Mouse (Mus musculus) hindlimb bud, embryonic 11.5 days (tissue): ENCODE measurements around the gene Ttc22.

Experiments
- DNase-seq: peaks from one replicate; pipeline ENCODE4 v3.0.0-alpha.2; 2012; ENCODE audit warnings: low read depth, low spot score; ENCODE audit errors: extremely low spot score

The Ttc22 gene

GRCm38 (mm10) chr4:106622030-106622493, at the start of gene Ttc22:
Gene Ttc22, plus strand, starts transcription at chr4:106622432.
- no peak for DNase-seq

- no peak for DNase-seq
These were observed 47.2 kb upstream of the Ttc22 start for GRCm38 (mm10) chr4:106575022-106575421.

- no peak for DNase-seq
These were observed 44.7 kb upstream of the Ttc22 start for GRCm38 (mm10) chr4:106577511-106577910.

- no peak for DNase-seq
These were observed 40.9 kb upstream of the Ttc22 start for GRCm38 (mm10) chr4:106581176-106581864.

GRCm38 (mm10) chr4:106581865-106582204, 40.4 kb upstream of the Ttc22 start:
- DNase-seq: no peak

GRCm38 (mm10) chr4:106582428-106583153, 39.6 kb upstream of the Ttc22 start:
- DNase-seq: no peak

- DNase-seq: no peak
These were observed 37.6 kb upstream of the Ttc22 start for GRCm38 (mm10) chr4:106584665-106585064.

GRCm38 (mm10) chr4:106587075-106587474, 35.2 kb upstream of the Ttc22 start:
- DNase-seq: no peak

- DNase-seq: no peak
These were observed 32.1 kb upstream of the Ttc22 start for GRCm38 (mm10) chr4:106590142-106590541.

GRCm38 (mm10) chr4:106590871-106591270, 31.4 kb upstream of the Ttc22 start:
- no peak for DNase-seq

- DNase-seq: no peak
These were observed 28.6 kb upstream of the Ttc22 start for GRCm38 (mm10) chr4:106593636-106594035.

GRCm38 (mm10) chr4:106596200-106596599, 26.0 kb upstream of the Ttc22 start:
- DNase-seq: no peak

- no peak for DNase-seq
These were observed 25.2 kb upstream of the Ttc22 start for GRCm38 (mm10) chr4:106597055-106597454.

GRCm38 (mm10) chr4:106597741-106598140, 24.5 kb upstream of the Ttc22 start:
- no peak for DNase-seq

GRCm38 (mm10) chr4:106599415-106599814, 22.8 kb upstream of the Ttc22 start:
- no peak for DNase-seq

GRCm38 (mm10) chr4:106600770-106601169, 21.5 kb upstream of the Ttc22 start:
- no peak for DNase-seq

GRCm38 (mm10) chr4:106606639-106607554, 15.3 kb upstream of the Ttc22 start:
- no peak for DNase-seq

- DNase-seq: no peak
These were observed 14.3 kb upstream of the Ttc22 start for GRCm38 (mm10) chr4:106607905-106608304.

GRCm38 (mm10) chr4:106613105-106613504, 9.1 kb upstream of the Ttc22 start:
- no peak for DNase-seq

GRCm38 (mm10) chr4:106613560-106613959, 8.7 kb upstream of the Ttc22 start:
- no peak for DNase-seq

GRCm38 (mm10) chr4:106614180-106614797, 7.9 kb upstream of the Ttc22 start:
- peak; percentile 57 for DNase-seq
